Mouse (Mus musculus): ENCODE results near the gene Ccdc146.
"Not testable (repeated sequence)": the region's sequence is repeated elsewhere in the genome, so short reads cannot be mapped to it uniquely, and the experiment has no call there.

Ccdc146 gene

GRCm38 (mm10) chr5:21386432-21386831 is 38.0 kb downstream of the Ccdc146 start:
- DNase-seq (ENCODE audit: low spot score): no peak

DNA sequence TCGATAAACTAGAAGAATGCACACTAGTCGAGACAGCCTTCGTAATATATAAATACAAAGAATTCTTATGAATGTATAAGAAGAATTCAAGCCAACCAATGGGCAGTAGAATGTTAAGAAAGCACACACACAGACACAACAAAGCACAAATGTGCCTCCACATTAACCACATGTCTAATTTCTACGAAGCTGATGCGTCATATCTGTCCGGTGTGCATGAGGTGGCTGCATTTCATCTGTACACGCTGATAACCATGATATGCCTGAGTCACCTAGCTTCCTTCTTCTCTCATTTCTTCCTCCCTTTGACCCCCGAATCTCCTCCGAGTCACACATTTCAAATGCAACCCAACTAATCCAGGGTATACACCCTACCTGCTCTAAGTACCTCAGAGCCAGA is 39.5 kb downstream of the Ccdc146 start:
- no peak for DNase-seq (ENCODE audit: low spot score)

DNA sequence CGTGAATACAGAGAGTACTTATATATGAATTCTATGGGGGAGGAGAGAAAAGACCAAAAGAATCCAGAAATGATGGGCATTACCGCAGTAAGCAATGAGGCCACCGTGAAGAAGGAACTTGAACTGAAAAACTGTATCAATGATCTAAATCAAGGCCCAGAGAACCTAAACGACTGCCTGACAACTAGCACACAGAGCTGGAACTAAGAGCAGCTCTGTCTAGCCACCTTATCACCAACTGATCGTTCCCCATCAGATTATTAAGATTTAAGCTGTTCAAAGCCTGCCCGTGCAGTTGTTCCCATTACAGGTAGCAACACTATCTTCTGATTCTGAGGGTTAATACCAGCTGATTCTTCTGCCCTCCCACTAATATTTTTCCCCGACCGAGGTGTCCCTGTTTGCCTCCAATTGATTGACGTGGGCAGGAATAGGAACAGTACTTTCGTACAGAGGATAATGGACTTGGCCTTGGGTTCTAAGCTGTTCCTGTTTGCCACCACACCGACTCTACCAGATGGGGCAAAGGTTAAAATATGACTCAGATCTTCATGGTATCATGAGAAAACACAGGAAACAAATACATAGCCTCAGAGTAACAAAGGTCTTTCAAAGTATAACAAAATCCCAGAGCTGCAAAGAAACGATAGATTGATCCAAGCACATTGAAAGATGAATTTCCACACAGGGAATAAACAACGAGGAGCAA is 40.1 kb downstream of the Ccdc146 start:
- DNase-seq (ENCODE audit: low spot score): no peak

- DNase-seq (ENCODE audit: low spot score): no peak
These were observed 40.9 kb downstream of the Ccdc146 start for GRCm38 (mm10) chr5:21383392-21384251.

GRCm38 (mm10) chr5:21382678-21383077 is 41.8 kb downstream of the Ccdc146 start:
- DNase-seq (ENCODE audit: low spot score): no peak

- peak; percentile 63 for DNase-seq (ENCODE audit: low spot score)
These were observed 42.5 kb downstream of the Ccdc146 start for GRCm38 (mm10) chr5:21381986-21382385.

DNA sequence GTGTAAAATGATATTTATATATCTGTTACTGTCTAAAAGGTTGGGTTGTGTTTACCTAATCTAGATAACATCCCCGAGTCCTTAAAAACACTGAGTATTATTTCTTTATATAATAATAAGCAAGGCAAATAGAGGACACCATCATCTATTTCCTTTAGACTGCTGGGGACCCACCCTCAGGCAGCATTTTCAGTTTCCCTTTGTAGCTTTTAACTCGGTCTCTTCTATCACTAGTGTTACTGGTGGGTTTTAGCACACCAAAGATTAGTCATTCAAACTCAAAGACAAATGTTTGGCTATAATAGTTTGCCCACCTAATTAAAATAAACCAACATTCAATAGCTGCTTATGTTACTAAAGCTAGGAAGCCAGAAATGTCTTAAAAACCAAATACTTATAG is 46.1 kb downstream of the Ccdc146 start:
- DNase-seq (ENCODE audit: low spot score): no peak

- DNase-seq (ENCODE audit: low spot score): no peak
These were observed 47.5 kb downstream of the Ccdc146 start for GRCm38 (mm10) chr5:21376935-21377334.

- no peak for DNase-seq (ENCODE audit: low spot score)
These were observed 51.3 kb downstream of the Ccdc146 start for GRCm38 (mm10) chr5:21373180-21373518.

DNA sequence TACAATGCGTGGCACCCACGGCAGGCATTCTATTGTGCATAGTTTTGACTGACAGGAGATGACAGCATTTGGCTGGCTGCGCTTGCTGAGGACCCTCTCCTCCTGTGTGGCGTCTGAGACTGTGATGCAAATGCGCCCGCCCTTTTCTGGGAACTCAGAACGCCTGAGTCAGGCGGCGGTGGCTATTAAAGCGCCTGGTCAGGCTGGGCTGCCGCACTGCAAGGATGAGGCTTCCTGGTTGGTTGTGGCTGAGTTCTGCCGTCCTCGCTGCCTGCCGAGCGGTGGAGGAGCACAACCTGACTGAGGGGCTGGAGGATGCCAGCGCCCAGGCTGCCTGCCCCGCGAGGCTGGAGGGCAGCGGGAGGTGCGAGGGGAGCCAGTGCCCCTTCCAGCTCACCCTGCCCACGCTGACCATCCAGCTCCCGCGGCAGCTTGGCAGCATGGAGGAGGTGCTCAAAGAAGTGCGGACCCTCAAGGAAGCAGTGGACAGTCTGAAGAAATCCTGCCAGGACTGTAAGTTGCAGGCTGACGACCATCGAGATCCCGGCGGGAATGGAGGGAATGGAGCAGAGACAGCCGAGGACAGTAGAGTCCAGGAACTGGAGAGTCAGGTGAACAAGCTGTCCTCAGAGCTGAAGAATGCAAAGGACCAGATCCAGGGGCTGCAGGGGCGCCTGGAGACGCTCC is 51.8 kb downstream of the Ccdc146 start, which contains the start of gene Fgl2:
Gene Fgl2 (plus strand): TSS at position 150 of the 687 bp plus-strand sequence.
- peak; percentile 87 for DNase-seq (ENCODE audit: low spot score)

- DNase-seq (ENCODE audit: low spot score): no peak
These were observed 52.6 kb downstream of the Ccdc146 start for GRCm38 (mm10) chr5:21371920-21372319.

GRCm38 (mm10) chr5:21370218-21370947 is 54.1 kb downstream of the Ccdc146 start:
- DNase-seq (ENCODE audit: low spot score): no peak

DNA sequence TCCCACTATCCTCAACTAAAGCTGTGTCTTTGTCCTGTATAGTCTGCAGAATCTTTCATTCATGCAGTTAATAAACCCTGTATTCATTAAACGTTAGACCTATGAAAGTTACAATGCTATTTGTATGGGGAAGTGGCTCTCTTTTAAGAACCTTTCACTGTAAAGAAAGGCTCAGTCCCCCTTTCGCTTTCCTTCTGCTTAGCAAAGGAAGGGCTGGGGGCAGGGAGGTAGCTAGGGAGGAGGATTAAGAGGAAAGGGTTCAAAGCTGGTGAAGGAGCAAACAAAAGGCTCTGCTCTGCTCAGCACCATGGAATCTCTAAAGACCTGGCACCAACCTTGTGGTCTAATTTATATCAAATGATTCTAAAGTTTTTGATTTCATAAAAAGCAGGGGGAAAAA is 57.0 kb downstream of the Ccdc146 start:
- no peak for DNase-seq (ENCODE audit: low spot score)

GRCm38 (mm10) chr5:21366338-21367053 is 58.0 kb downstream of the Ccdc146 start:
- no peak for DNase-seq (ENCODE audit: low spot score)

DNA sequence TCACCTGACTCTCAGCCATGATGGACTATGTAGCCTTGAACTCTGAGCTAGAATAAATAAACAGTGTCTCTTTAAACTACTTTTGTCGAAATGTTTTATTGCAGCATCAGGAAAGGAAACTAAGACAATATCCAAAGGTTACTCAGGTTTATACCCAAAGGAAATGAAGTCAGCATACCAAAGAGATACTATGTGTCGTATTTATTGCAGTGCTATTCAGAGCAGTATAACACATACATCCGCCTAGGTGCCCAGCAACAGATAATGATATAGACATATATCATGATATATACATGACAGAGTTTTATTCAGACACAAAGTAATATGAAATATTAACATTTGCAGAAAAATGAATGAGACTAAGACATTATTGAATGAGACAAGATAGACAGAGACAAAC is 61.1 kb downstream of the Ccdc146 start:
- DNase-seq (ENCODE audit: low spot score): no peak

DNA sequence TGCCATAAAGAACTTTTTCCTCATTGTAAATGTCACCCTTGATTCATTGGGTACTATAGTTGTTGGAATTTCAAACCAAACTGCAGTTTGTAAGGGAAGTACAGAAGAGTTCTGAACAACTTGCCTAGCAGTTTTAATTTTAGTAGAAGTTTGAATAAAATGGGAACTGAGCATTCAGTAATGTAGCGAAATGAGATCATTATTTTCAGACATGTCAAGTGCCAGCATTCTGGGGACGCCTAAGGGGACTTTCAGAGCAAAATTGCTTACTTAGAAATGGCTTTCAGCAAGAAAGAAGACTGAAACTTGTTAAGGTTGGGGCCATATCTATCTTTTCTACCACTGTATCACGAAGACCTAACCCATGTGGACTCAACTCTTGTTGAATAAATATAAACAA is 65.8 kb downstream of the Ccdc146 start:
- no peak for DNase-seq (ENCODE audit: low spot score)

DNA sequence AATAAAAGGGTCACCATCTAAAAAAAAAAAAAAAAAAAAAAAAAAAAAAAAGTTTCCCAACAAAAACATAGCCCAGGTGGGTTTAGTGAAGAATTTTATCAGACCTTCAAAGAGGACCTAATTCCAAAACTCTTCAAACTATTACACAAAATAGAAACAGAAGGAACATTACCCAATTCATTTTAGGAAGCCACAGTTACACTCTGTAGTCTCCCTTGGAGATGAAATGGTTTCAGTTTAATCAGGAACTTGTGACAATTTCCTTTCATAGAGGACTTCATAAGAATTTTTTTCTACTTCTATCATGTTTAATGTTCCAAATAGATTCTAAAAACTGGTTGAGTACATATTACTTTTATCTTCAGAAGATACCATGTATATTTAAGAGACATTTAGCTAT is 72.8 kb downstream of the Ccdc146 start:
- DNase-seq (ENCODE audit: low spot score): no peak

- no peak for DNase-seq (ENCODE audit: low spot score)
These were observed 76.1 kb downstream of the Ccdc146 start for GRCm38 (mm10) chr5:21348366-21348765.

DNA sequence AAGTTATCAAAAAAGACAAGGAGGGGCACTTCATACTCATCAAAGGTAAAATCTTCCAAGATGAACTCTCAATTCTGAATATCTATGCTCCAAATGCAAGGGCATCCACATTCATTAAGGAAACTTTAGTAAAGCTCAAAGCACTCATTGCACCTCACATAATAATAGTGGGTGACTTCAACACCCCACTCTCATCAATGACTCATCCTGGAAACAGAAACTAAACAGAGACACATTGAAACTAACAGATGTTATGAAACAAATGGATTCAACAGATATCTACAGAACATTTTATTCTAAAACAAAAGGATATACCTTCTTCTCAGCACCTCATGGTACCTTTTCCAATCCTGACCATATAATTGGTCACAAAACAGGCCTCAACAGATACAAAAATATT is 82.2 kb downstream of the Ccdc146 start:
- not testable (repeated sequence) for DNase-seq (ENCODE audit: low spot score)

DNA sequence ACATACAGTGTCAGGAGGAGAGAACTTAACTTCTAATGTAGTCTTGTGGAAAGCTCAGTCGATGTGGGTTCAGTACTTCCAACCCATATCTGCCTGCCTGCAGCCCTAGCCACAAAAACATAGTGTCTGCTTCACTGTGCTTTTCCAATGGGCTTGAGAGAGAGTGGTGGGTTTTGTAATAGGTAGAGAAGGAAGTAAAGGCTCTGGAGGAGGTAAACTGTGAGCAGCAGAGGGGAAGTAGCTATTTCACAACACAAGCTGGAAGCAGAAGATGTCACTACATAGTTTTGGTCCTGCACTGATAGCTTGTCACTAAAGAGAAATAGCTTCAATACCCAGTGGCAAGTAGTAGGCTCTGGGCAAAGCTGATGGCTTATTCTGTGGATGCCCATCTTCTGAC is 92.4 kb downstream of the Ccdc146 start:
- no peak for DNase-seq (ENCODE audit: low spot score)

GRCm38 (mm10) chr5:21331656-21332055 is 92.8 kb downstream of the Ccdc146 start:
- DNase-seq (ENCODE audit: low spot score): no peak

All from embryo, embryonic 10 days (tissue).